Mouse (Mus musculus) liver, adult 2 months (tissue): Measurements from ENCODE around the gene Gadd45b. TPM values are rescaled to one million over a fixed set of nuclear protein-coding genes. Genes with fewer than 3 reads are reported as not detected.

Source experiments
- DNase-seq: peaks from one replicate; pipeline ENCODE4 v3.0.0-alpha.2; 2011; ENCODE audit warnings: low read depth, low spot score; ENCODE audit errors: extremely low read depth
- H3K27ac ChIP-seq: fragments of 200-500 bp; replicated peaks from 2 replicates; pipeline ENCODE4 v1.5.1; 2012; ENCODE audit warnings: low read depth, mild to moderate bottlenecking, control low read depth, inconsistent platforms, low read length; ENCODE audit not compliant: insufficient read depth
- H3K27me3 ChIP-seq: fragments of 200-500 bp; 2 replicates; pipeline ENCODE4 v1.6.1; 2012; ENCODE audit warnings: mild to moderate bottlenecking, moderate library complexity, low read length, inconsistent platforms; ENCODE audit not compliant: control insufficient read depth, insufficient read depth
- H3K36me3 ChIP-seq: fragments of 200-500 bp; 2 replicates; pipeline ENCODE4 v1.6.1; 2012; ENCODE audit warnings: low read length, inconsistent platforms; ENCODE audit not compliant: control insufficient read depth, insufficient read depth
- H3K4me1 ChIP-seq: fragments of 200-500 bp; 2 replicates; pipeline ENCODE4 v1.6.1; 2011; ENCODE audit warnings: low read length; ENCODE audit not compliant: control insufficient read depth, insufficient read depth
- H3K4me3 ChIP-seq: fragments of 200-500 bp; 2 replicates; pipeline ENCODE4 v1.5.1; 2011; ENCODE audit warnings: low read depth, mild to moderate bottlenecking, control low read depth, low read length, moderate library complexity; ENCODE audit not compliant: insufficient read depth
- H3K79me2 ChIP-seq: fragments of 200-500 bp; 2 replicates; pipeline ENCODE4 v1.6.1; 2012; ENCODE audit warnings: inconsistent platforms, mild to moderate bottlenecking, low read length, moderate library complexity; ENCODE audit not compliant: control insufficient read depth, insufficient read depth
- H3K9ac ChIP-seq: fragments of 200-500 bp; 2 replicates; pipeline ENCODE4 v1.6.1; 2012; ENCODE audit warnings: low read depth, mild to moderate bottlenecking, control low read depth, inconsistent platforms, low read length
- CTCF ChIP-seq: fragments of 200-500 bp; IDR thresholded peaks from 2 replicates; pipeline ENCODE4 v1.5.1; 2011; ENCODE audit warnings: low read depth, low read length, control low read depth
- POLR2A ChIP-seq: fragments of 200-500 bp; IDR thresholded peaks from 2 replicates; pipeline ENCODE4 v1.6.1; 2011; ENCODE audit warnings: low read length, control low read depth; ENCODE audit not compliant: insufficient read depth; ENCODE audit errors: extremely low read depth
- WGBS: fragments of 180-500 bp; shearing (Covaris S2); methylation state at CpG from one replicate; pipeline ENCODE4 v1.1.7; 2018; 5-methylcytosine and 5-hydroxymethylcytosine counted together
- polyA plus RNA-seq: library from polyadenylated mRNA; depleted of rRNA; stranded (reverse); fragments of >200 nt; gene quantifications from 2 replicates; pipeline ENCODE4 v1.2.3, GENCODE M21; 2012
- total RNA-seq: library from RNA; depleted of rRNA; stranded (reverse); fragments of >200 nt; gene quantifications from 2 replicates; pipeline ENCODE4 v1.2.3, GENCODE M21; 2014

Gene Gadd45b
- total and polyA plus RNA-seq, 2 experiments = 1.4 to 2.1 TPM

- no peak overlapping the region for H3K4me3 ChIP-seq
- no peaks in the 10 kb centered on the region for H3K27me3 ChIP-seq
- TF ChIP-seq CTCF (no peak), POLR2A (no peak)
- H3K4me1 ChIP-seq = peaks cover 4% of the 10 kb centered on the region
- no peaks in the 10 kb centered on the region for H3K36me3 ChIP-seq
- no peaks in the 10 kb centered on the region for H3K79me2 ChIP-seq
- DNase-seq = no peak
- H3K9ac ChIP-seq = no peak overlapping the region
- H3K27ac ChIP-seq = no peak overlapping the region
- 92% methylated on average over 11 of the region's 11 CpGs for WGBS
Observed at GRCm38 (mm10) chr10:80904709-80905108, 25.2 kb upstream of the Gadd45b start.

- Histone ChIP-seq H3K4me1 (peaks cover 9% of the 10 kb centered on the region; the same call in 1 of the 2 replicates), H3K27ac (no peak overlapping the region), H3K9ac (no peak overlapping the region), H3K36me3 (no peaks in the 10 kb centered on the region), H3K27me3 (no peaks in the 10 kb centered on the region), H3K4me3 (no peak overlapping the region), H3K79me2 (peaks cover 4% of the 10 kb centered on the region; the same call in 1 of the 2 replicates)
- WGBS = 98% methylated on average over 22 of the region's 22 CpGs
- TF ChIP-seq CTCF (no peak), POLR2A (no peak)
- no peak for DNase-seq
Observed at GRCm38 (mm10) chr10:80909375-80910162, 20.3 kb upstream of the Gadd45b start.

DNA sequence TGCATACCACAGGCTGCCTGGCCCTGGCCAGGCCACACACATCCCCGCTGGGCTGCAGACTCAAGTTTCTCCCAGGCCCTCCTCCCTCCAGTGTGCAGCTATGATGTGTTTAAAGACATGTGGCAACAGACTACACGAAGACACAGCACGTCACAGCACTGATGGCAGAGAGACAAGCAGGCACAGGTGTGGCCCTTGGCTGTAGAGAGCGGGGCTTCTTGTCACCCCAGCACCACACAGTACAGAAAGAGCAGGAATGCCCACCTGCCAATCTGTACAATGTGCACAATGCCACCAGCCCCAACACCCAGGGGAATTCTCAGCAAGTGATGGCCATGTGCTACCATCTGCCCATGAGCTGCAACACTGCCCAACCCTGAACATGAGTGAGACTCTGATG lies 18.5 kb upstream of the Gadd45b start:
- WGBS = 95% methylated on average over 4 of the region's 4 CpGs

DNA sequence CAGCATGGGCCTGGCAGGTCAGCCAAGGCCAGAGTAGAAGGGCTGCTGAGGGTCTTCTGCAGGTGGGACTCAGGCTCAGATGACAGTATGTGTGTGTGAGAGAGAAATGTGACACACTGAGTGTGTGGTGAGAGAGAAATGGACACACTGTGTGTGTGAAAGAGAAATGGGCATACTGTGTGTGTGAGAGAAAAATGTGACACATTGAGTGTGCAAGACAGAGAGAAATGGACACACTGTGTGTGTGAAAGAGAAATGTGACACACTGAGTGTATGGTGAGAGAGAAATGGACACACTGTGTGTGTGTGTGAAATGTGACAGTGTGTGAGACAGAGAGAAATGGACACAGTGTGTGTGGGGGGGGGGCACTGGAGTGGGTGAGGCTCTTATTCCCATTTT lies 18.0 kb upstream of the Gadd45b start:
- Histone ChIP-seq H3K9ac (no peak overlapping the region), H3K27ac (no peak overlapping the region), H3K4me1 (peaks cover 15% of the 10 kb centered on the region), H3K79me2 (peaks cover 4% of the 10 kb centered on the region; the same call in 1 of the 2 replicates), H3K27me3 (no peaks in the 10 kb centered on the region), H3K4me3 (no peak overlapping the region), H3K36me3 (no peaks in the 10 kb centered on the region)
- TF ChIP-seq CTCF (no peak), POLR2A (no peak)
- no peak for DNase-seq

More for the DNA sequence above, 18.5 kb upstream of the Gadd45b start:
- Histone ChIP-seq H3K4me1 (peaks cover 15% of the 10 kb centered on the region), H3K79me2 (peaks cover 4% of the 10 kb centered on the region; the same call in 1 of the 2 replicates), H3K27ac (no peak overlapping the region), H3K4me3 (no peak overlapping the region), H3K9ac (no peak overlapping the region), H3K27me3 (no peaks in the 10 kb centered on the region), H3K36me3 (no peaks in the 10 kb centered on the region)
- DNase-seq = no peak
- TF ChIP-seq CTCF (no peak), POLR2A (no peak)

DNA sequence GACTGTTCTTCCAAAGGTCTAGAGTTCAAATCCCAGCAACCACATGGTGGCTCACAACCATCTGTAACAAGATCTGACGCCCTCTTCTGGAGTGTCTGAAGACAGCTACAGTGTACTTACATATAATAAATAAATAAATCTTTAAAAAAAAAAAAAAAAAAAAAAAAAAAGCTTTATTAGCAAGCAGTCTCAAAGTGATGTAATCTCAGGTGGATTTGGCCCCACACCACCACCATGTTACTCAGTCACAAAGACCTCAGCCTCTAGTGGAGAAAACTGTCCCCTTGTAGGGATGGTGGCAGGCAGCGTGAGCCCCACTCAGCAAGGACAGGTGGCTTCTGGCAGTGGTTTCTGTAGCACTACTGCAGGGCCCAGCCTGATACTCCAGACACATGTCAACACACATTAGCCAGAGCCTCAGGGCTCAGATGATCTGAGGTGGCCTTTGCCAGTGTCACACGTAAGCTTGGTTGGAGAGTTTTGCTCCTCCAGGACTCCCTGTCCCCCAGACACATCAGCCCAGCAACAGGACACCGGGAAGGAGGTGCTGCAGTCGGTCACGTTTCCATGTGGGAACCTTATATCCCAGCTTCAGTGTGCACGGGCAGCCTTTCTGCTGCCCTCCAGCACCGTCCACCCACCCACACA lies 16.4 kb upstream of the Gadd45b start:
- H3K9ac ChIP-seq = no peak overlapping the region

GRCm38 (mm10) chr10:80914253-80914656 lies 15.6 kb upstream of the Gadd45b start:
- H3K27ac ChIP-seq = peak overlapping the region; percentile 62
- H3K9ac ChIP-seq = no peak overlapping the region
- peak; percentile 93 for DNase-seq

More for the DNA sequence above, 16.4 kb upstream of the Gadd45b start:
- Histone ChIP-seq H3K79me2 (peaks cover 4% of the 10 kb centered on the region; the same call in 1 of the 2 replicates), H3K36me3 (no peaks in the 10 kb centered on the region), H3K4me1 (peaks cover 21% of the 10 kb centered on the region), H3K27me3 (no peaks in the 10 kb centered on the region), H3K4me3 (no peak overlapping the region), H3K27ac (peak overlapping the region; percentile 62)
- TF ChIP-seq POLR2A (no peak), CTCF (no peak)
- 76% methylated on average over 8 of the region's 8 CpGs for WGBS
- DNase-seq = no peak

More at GRCm38 (mm10) chr10:80914253-80914656, 15.6 kb upstream of the Gadd45b start:
- Histone ChIP-seq H3K79me2 (peaks cover 4% of the 10 kb centered on the region; the same call in 1 of the 2 replicates), H3K27me3 (no peaks in the 10 kb centered on the region), H3K4me3 (no peak overlapping the region), H3K36me3 (no peaks in the 10 kb centered on the region), H3K4me1 (peaks cover 21% of the 10 kb centered on the region)
- TF ChIP-seq CTCF (peak; percentile 35; the same call in 1 of the 2 replicates), POLR2A (no peak)
- 40% methylated on average over 5 of the region's 5 CpGs for WGBS
